Mouse (Mus musculus): ENCODE results near the gene Gpr152.
"Not testable (repeated sequence)": the region's sequence is repeated elsewhere in the genome, so short reads cannot be mapped to it uniquely, and the experiment has no call there.

Gene Gpr152

DNA sequence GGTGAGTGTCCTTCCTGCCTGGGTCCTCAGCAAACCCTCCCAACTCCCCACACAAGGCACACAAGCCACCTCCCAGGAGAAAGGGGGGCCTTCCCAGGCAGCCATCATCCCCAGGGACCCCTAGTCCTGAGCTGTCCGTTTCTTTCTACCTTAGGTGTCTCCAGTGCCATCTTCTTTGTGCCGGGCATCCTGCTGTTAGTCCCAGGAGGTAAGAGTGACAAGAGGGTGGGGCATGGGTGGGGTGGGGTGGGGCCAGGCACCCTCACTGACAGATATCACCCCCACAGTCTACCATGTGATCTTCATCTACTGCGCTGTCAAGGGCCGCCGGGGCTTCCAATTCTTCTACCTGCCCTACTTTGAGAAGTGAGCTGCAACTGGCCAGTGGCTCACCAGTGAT is 8.5 kb upstream of the Gpr152 start:
- no peak for DNase-seq (ENCODE audit: low spot score in 2 of 2)

DNA sequence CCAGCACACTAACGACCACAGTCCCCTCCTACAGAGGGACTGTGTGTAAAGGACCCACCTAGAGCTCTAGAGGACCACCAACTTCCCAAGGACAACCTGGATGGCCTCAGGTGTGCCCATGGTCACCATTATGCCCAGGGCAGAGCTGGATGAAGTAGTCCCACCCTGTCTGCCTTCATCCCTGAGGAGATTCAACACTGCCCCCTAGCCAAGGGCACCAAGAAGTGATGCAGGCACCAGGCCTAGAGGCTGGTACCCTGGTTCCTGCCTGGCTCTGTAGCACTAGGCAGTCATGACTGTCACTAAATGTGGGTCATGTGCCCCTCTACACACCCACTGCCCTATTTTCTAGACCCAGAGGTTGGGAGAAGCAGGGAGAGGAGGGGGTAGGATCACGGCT is 7.8 kb upstream of the Gpr152 start:
- no peak for DNase-seq (ENCODE audit: low spot score in 2 of 2)

DNA sequence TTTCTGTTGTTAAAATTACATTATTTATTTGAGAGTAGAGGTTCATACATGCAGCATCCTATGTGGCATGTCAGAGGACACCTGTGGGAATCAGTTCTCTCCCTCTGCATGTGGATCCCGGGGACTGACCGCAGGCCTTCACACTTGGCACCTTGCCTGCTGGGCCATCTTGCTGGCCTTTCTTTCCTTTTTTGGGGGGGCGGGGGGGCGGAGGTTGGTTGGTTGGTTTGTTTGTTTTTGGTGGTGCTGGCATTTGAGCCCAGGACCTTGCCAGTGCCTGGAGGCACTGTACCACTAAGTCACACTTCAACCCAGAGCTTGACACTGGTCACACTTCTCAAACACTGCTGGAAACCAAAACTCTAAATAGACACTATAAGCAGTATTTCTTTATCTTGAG is 5.2 kb upstream of the Gpr152 start:
- no peak for DNase-seq (ENCODE audit: low spot score in 2 of 2)

DNA sequence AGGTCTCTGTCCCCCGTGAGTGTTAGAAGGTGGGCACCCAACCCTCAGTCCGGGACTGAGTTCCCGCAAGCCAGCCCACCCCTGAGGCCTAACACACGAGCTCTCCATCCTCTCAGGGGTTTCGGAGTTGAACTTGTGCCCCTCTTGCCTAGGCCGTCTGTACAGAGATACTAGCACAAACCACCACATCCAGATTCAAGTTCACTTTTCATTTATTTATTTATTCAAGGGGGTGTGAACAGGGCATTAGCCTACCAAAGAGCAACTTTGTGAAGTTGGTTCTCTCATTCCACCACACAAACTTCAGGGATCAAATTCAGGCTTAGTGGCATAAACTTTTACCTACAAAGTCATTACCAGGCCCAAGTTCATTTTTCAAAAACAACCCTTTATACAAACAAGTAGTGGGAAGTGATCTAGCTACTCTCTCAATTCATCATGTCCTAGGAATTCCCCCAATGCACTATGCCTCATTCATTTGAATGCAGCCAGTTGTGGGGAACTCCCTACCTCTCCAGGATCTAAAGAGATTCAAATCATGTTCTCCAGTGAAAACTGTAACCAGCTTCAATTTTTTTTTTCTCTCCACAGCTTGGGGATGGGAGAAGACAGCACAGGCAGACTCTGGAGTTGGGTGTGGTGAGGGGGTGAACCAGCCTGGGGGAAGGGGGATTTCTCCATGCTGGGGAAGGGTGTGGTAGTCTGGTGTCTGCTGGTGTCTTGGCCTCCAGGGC is 4.2 kb upstream of the Gpr152 start:
- not testable (repeated sequence) for DNase-seq (ENCODE audit: low spot score in 2 of 2)

GRCm38 (mm10) chr19:4135963-4136345 is 3.6 kb upstream of the Gpr152 start:
- DNase-seq (ENCODE audit: low spot score in 2 of 2) = not testable (repeated sequence)

DNA sequence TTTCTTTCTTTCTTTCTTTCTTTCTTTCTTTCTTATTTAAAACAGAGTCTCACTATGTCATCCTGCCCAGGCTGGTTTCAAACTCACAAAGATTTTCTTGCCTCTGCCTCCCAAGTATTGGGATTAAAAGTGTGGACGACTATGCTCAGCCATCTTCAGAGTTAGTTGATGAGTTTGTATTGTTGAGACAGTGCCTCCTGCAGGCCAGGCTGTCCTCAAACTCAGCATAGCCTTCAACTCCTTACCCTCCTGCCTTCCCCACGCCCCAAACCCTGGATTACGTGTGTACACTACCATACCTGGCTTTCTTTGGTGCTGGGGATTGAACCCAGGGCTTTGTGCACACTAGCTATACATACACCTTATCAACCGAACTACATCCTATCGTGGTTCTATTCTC is 3.1 kb upstream of the Gpr152 start:
- DNase-seq (ENCODE audit: low spot score in 2 of 2) = no peak

DNA sequence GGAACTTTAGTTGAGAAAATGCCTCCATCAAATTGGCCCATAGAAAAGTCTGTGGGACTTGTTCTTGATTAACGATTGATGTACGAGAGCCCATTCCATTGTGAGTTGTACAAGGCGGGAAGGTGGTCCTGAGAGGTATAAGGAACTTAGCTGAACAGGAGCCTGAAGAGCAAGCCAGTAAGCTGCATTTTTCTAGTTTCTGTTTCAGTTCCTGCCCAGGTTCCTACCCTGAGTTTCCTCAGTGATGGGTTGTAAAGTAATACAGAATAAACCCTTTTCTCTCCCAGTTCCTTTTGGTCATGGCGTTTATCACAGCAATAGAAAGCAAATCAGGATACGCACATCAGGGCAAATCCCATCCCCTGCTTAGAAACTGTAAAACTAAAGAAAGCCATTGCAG is 1.7 kb upstream of the Gpr152 start:
- no peak for DNase-seq (ENCODE audit: low spot score in 2 of 2)

GRCm38 (mm10) chr19:4140147-4140546 is 560 bp downstream of the Gpr152 start:
- DNase-seq (ENCODE audit: low spot score in 2 of 2) = no peak

GRCm38 (mm10) chr19:4142416-4143173 is 3.0 kb downstream of the Gpr152 start:
- DNase-seq (ENCODE audit: low spot score in 2 of 2) = no peak

GRCm38 (mm10) chr19:4143759-4144268 is 4.2 kb downstream of the Gpr152 start, which contains the start of gene Cabp4:
TSS of gene Cabp4 (minus strand) at chr19:4144033.
- no peak for DNase-seq (ENCODE audit: low spot score in 2 of 2)

DNA sequence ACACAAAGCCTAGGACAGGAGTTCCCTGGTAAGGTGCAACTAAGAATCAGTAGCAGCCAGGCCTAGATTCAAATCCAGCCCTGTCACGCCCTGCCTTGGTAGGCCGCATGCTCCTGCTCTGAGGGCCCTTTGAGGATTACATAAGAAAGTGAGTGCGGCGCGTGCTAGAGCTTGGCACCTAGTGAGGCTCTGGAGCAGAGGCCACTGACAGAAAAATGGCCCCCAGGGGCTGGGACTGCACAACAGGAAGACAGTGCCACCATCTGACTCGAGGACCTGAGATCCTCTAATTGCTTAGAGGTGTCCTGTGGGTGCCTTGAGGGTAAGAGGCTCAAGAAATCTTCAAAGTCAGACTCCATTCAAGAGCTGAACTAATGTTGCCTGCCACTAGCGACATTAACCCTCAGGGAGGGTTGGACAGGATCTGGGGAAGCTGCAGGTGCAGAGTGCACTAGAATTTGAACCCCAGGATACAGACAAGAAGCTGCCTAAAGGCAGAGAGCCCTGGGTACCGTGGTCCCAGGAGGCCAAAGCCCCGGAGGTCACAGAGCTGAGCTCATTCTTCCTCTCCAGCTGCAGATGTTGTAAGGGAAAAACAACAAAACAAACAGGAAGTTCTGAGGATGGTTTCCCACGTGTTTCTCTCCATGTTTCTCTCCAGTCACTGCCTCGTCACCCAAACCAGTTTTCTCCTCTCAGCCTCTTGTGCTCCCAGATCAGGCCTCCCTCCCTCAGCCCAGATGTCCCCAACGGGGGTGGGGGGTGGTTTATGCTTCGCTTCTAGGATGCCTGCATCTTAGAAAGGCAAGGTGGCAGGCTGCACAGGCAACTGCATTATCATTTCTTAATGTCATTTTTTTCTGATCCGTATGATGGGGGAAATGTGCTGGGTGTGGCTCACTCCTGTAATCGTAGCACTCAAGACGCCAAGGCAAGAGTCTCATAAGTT is 5.2 kb downstream of the Gpr152 start:
- DNase-seq (ENCODE audit: low spot score in 2 of 2) = no peak

DNA sequence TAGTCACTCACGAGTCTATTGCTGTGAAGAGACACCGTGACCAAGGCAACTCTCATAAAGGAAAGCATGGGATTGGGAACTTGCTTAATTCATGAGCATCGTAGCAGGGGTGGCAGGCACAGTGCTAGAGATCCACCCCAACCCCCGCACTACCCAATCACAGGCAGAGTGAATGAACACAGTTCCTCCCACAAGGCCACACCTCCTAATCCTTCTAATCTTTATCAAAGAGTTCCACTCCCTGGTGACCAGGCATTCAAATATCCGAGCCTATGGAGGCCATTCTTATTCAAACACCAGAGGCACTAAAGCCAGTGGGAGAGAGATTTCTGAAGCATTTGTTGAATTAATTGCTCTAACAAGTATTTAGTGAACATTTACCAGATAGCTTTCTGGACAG is 6.3 kb downstream of the Gpr152 start:
- no peak for DNase-seq (ENCODE audit: low spot score in 2 of 2)

DNA sequence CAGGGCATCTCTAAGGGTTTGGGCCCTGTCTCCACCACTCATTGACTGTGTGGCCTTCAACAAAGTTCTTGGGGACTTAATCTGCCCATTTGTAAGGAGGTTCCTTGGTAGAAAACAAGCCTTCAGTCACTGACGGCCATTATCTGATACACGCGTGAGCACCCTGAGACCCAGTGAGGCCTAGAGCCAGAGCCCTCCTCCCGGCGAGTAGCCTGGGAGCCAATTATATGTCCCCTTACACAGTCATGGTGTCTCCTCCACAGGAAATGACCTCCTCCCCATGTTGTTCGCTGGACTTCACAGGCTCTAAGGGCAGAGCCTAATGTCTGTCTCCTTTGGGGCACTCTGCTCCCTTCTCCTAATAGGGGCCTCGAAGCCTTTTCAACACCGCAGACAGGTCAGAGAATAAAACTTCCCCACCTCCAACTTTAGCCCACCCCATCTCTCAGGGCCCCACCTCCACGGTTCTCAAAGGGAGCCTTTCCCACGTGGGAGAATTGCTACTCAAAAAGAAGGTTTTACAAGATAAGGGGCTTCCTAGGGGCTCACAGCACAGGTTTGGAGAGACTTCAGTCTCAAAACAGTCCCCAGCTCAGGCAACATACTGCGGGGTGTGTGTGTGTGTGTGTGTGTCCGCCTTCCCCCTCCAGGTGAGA is 6.9 kb downstream of the Gpr152 start:
- no peak for DNase-seq (ENCODE audit: low spot score in 2 of 2)

DNA sequence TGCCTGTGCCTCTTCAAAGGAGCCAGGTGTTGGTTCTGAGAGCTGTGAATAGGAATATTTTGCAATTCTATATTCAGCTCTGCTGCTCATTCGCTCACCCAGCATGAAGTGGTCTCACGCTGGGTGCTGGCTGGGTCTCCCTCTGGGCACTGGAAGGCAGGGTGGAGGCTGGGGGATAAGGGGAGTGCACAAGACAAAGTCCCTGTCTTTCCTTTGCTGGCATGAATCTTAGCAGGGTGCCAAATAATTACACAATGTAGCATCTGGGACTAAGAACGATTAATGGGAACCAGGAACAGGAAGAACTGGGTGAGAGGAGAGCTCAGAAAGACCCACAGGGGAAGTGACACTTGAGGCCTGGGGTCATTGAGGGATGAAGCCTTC is 7.4 kb downstream of the Gpr152 start:
- DNase-seq (ENCODE audit: low spot score in 2 of 2) = no peak

- no peak for DNase-seq (ENCODE audit: low spot score in 2 of 2)
Observed at GRCm38 (mm10) chr19:4147782-4148490, 8.3 kb downstream of the Gpr152 start.

DNA sequence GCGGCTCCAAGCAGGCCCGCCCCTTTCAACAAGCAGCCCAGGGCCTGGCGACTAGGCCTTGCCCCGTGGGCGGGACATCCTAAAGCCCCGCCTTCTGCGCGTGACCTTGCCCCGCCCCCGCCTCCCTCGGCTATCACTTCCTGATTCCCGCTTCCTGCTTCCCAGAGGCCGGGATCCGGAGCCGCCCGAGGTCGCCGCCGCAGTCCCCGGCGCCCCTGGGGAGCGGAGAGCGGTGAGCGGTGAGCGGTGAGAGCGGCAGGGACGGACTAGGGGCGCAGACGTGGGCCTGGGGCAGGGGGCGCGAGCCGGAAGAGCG is 8.9 kb downstream of the Gpr152 start, which contains the start of gene Coro1b:
TSS of gene Coro1b (plus strand) at position 129 of the 316 bp plus-strand sequence.
- DNase-seq (ENCODE audit: low spot score in 2 of 2) = peak; percentile 92 to 95

- DNase-seq (ENCODE audit: low spot score in 2 of 2) = no peak
Observed at GRCm38 (mm10) chr19:4148819-4149218, 9.2 kb downstream of the Gpr152 start.

DNA sequence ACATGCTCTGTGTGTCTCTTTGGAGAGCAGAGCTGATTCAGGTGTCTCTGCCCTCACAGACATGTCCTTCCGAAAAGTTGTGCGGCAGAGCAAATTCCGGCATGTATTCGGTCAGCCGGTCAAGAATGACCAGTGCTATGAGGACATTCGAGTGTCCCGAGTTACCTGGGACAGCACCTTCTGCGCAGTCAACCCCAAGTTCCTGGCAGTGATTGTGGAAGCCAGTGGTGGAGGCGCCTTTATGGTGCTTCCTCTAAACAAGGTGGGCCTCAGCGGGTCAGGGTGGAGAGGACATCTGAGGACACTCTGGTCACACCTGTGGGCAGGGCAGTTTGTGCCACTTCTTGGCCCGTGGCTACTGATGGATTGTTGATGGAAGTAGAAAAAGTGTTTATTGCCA is 9.7 kb downstream of the Gpr152 start:
- no peak for DNase-seq (ENCODE audit: low spot score in 2 of 2)

DNA sequence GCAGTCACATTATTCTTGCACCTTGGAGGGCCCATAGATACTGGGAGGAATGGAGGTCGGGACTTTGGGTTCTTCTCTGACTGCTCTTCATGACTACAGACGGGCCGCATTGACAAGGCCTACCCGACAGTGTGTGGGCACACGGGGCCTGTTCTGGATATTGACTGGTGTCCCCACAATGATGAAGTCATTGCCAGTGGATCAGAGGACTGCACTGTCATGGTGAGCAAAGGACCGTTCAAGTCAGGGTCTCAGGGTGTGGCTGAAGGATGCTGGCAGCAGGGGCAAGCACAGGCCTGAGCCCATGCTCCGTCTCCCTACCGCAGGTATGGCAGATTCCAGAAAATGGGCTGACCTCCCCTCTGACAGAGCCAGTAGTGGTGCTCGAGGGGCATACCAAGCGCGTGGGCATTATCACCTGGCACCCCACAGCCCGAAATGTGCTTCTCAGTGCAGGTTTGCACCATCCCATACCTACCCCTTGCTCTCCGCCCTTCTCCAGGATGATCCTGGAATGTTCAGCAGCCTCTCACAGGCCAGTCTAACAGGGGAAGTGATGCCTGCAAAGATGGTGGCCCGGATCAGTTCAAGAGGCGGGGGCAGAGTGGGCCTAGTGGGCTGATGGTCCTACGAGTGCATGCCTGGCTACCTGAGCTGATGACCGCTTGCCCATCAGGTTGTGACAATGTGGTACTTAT is 10.3 kb downstream of the Gpr152 start:
- DNase-seq (ENCODE audit: low spot score in 2 of 2) = no peak
